Mouse (Mus musculus) CH12.LX (cell line): ENCODE data around the gene Plppr5. TPM values are rescaled to one million over a fixed set of nuclear protein-coding genes. Genes with fewer than 3 reads are reported as not detected.

Experiments used
- DNase-seq: peaks from one replicate; pipeline ENCODE4 v3.0.0-alpha.2; 2013; ENCODE audit errors: extremely low read depth
- H3K27ac ChIP-seq: 2 replicates; pipeline ENCODE4 v1.5.1; 2012; ENCODE audit warnings: low read depth, mild to moderate bottlenecking, control low read depth, moderate library complexity; ENCODE audit not compliant: insufficient read depth
- H3K27me3 ChIP-seq: replicated peaks from 2 replicates; pipeline ENCODE3; 2012; ENCODE audit warnings: inconsistent platforms
- H3K36me3 ChIP-seq, 2 experiments: replicated peaks in 1 of 2; 2 replicates each; pipeline versions ENCODE3 to v1.6.1; 2012; ENCODE audit warnings: inconsistent platforms in 1 of 2, low read length in 1 of 2, mild to moderate bottlenecking in 1 of 2, mixed read lengths in 1 of 2, moderate library complexity in 1 of 2; ENCODE audit not compliant: control insufficient read depth in 1 of 2, insufficient read depth in 1 of 2
- H3K4me1 ChIP-seq, 2 experiments: 2 replicates each; pipeline ENCODE4 v1.6.1; 2012; ENCODE audit warnings: inconsistent platforms in 1 of 2, moderate library complexity in 1 of 2; ENCODE audit not compliant: insufficient read depth in 2 of 2, control insufficient read depth in 1 of 2
- H3K4me2 ChIP-seq: 2 replicates; pipeline ENCODE4 v1.6.1; 2012; ENCODE audit warnings: low read depth, mild to moderate bottlenecking, control low read depth; ENCODE audit not compliant: poor library complexity, insufficient read depth, severe bottlenecking
- H3K4me3 ChIP-seq, 3 experiments: fragments of 150-350 bp in 1 of 3; sonication (generic) in 1 of 3; replicated peaks in 1 of 3; 2 replicates each; pipeline versions ENCODE3 to v1.5.1; 2011 to 2012; ENCODE audit warnings: low read depth in 2 of 3, low read length in 2 of 3, mild to moderate bottlenecking in 2 of 3, moderate library complexity in 2 of 3, control low read depth in 1 of 3, improper control_type of control experiment in 1 of 3, inconsistent platforms in 1 of 3, mixed read lengths in 1 of 3; ENCODE audit not compliant: poor library complexity in 1 of 3
- H3K79me2 ChIP-seq: replicated peaks from 2 replicates; pipeline ENCODE4 v1.6.1; 2012; ENCODE audit warnings: mild to moderate bottlenecking, moderate library complexity; ENCODE audit not compliant: control insufficient read depth, poor library complexity, insufficient read depth, severe bottlenecking; ENCODE audit errors: extremely low read depth
- H3K9ac ChIP-seq: 2 replicates; pipeline ENCODE4 v1.6.1; 2012; ENCODE audit warnings: low read depth, mild to moderate bottlenecking, control low read depth, moderate library complexity; ENCODE audit not compliant: insufficient read depth
- H3K9me3 ChIP-seq: replicated peaks from 2 replicates; pipeline ENCODE3; 2012; ENCODE audit warnings: low read length, inconsistent platforms, mixed read lengths
- BHLHE40 ChIP-seq: IDR thresholded peaks from 2 replicates; pipeline ENCODE4 v1.6.1; 2011; ENCODE audit warnings: mild to moderate bottlenecking, low read depth, low read length, improper control_type of control experiment
- CHD1 ChIP-seq: IDR thresholded peaks from 2 replicates; pipeline ENCODE4 v1.6.1; 2012; ENCODE audit warnings: low read depth, low read length, improper control_type of control experiment, inconsistent platforms
- CTCF ChIP-seq, 2 experiments: IDR thresholded peaks in 1 of 2; conservative IDR thresholded peaks in 1 of 2; 2 replicates each; pipeline ENCODE4 v1.5.1; 2011 to 2012; ENCODE audit warnings: low read depth in 2 of 2, low read length in 2 of 2, improper control_type of control experiment in 1 of 2, inconsistent platforms in 1 of 2, mild to moderate bottlenecking in 1 of 2, moderate library complexity in 1 of 2
- ELF1 ChIP-seq: IDR thresholded peaks from 2 replicates; pipeline ENCODE4 v1.6.1; 2014; ENCODE audit warnings: low read depth, mild to moderate bottlenecking, inconsistent platforms, low read length, improper control_type of control experiment
- ETS1 ChIP-seq: conservative IDR thresholded peaks from 2 replicates; pipeline ENCODE4 v1.6.1; 2012; ENCODE audit warnings: low read depth, mild to moderate bottlenecking, inconsistent platforms, low read length, improper control_type of control experiment, moderate library complexity
- GABPA ChIP-seq: IDR thresholded peaks from 2 replicates; pipeline ENCODE4 v1.6.1; 2012; ENCODE audit warnings: low read depth, low read length, improper control_type of control experiment, inconsistent platforms; ENCODE audit not compliant: insufficient replicate concordance
- HCFC1 ChIP-seq: IDR thresholded peaks from 2 replicates; pipeline ENCODE4 v1.6.1; 2012; ENCODE audit warnings: low read depth, mild to moderate bottlenecking, inconsistent platforms, low read length, improper control_type of control experiment
- IRF4 ChIP-seq: IDR thresholded peaks from 2 replicates; pipeline ENCODE4 v1.6.1; 2014; ENCODE audit warnings: low read depth, mild to moderate bottlenecking, inconsistent platforms, low read length, improper control_type of control experiment
- JUND ChIP-seq: conservative IDR thresholded peaks from 2 replicates; pipeline ENCODE4 v1.6.1; 2011; ENCODE audit warnings: low read depth, low read length, improper control_type of control experiment
- MAFK ChIP-seq: IDR thresholded peaks from 2 replicates; pipeline ENCODE4 v1.6.1; 2011; ENCODE audit warnings: low read length, improper control_type of control experiment; ENCODE audit not compliant: insufficient replicate concordance
- MAZ ChIP-seq: IDR thresholded peaks from 2 replicates; pipeline ENCODE4 v1.6.1; 2012; ENCODE audit warnings: low read depth, mild to moderate bottlenecking, inconsistent platforms, low read length, improper control_type of control experiment, moderate library complexity
- MEF2A ChIP-seq: IDR thresholded peaks from 2 replicates; pipeline ENCODE4 v1.6.1; 2014; ENCODE audit warnings: low read depth, mild to moderate bottlenecking, inconsistent platforms, low read length, improper control_type of control experiment, borderline replicate concordance
- MXI1 ChIP-seq: IDR thresholded peaks from 2 replicates; pipeline ENCODE4 v1.6.1; 2011; ENCODE audit warnings: mild to moderate bottlenecking, low read depth, low read length, improper control_type of control experiment
- NELFE ChIP-seq: IDR thresholded peaks from 2 replicates; pipeline ENCODE4 v1.6.1; 2011; ENCODE audit warnings: low read depth, low read length, improper control_type of control experiment
- NRF1 ChIP-seq: IDR thresholded peaks from 2 replicates; pipeline ENCODE4 v1.6.1; 2014; ENCODE audit warnings: low read depth, mild to moderate bottlenecking, inconsistent platforms, low read length, improper control_type of control experiment, moderate library complexity
- PAX5 ChIP-seq: IDR thresholded peaks from 2 replicates; pipeline ENCODE4 v1.6.1; 2012; ENCODE audit warnings: low read length, inconsistent platforms, mixed read lengths
- POLR2A ChIP-seq: IDR thresholded peaks from 2 replicates; pipeline ENCODE4 v1.6.1; 2011; ENCODE audit warnings: low read depth, mild to moderate bottlenecking, improper control_type of control experiment, low read length
- POLR2AphosphoS2 ChIP-seq: IDR thresholded peaks from 2 replicates; pipeline ENCODE4 v1.6.1; 2011; ENCODE audit warnings: low read depth, low read length, improper control_type of control experiment
- RAD21 ChIP-seq: IDR thresholded peaks from 2 replicates; pipeline ENCODE4 v1.6.1; 2011; ENCODE audit warnings: low read depth, mild to moderate bottlenecking, low read length, improper control_type of control experiment, moderate library complexity
- RCOR1 ChIP-seq: conservative IDR thresholded peaks from 2 replicates; pipeline ENCODE4 v1.6.1; 2012; ENCODE audit warnings: low read depth, mild to moderate bottlenecking, inconsistent platforms, low read length, improper control_type of control experiment
- TBP ChIP-seq: conservative IDR thresholded peaks from 2 replicates; pipeline ENCODE4 v1.6.1; 2011; ENCODE audit warnings: low read depth, low read length, improper control_type of control experiment
- TCF12 ChIP-seq: IDR thresholded peaks from 2 replicates; pipeline ENCODE4 v1.6.1; 2014; ENCODE audit warnings: low read depth, mild to moderate bottlenecking, inconsistent platforms, low read length, improper control_type of control experiment
- USF1 ChIP-seq: IDR thresholded peaks from 2 replicates; pipeline ENCODE4 v1.6.1; 2014; ENCODE audit warnings: low read depth, mild to moderate bottlenecking, inconsistent platforms, low read length, improper control_type of control experiment
- USF2 ChIP-seq: conservative IDR thresholded peaks from 2 replicates; pipeline ENCODE4 v1.6.1; 2011; ENCODE audit warnings: low read depth, low read length, improper control_type of control experiment
- ZKSCAN1 ChIP-seq: IDR thresholded peaks from 2 replicates; pipeline ENCODE4 v1.6.1; 2012; ENCODE audit warnings: low read depth, inconsistent platforms, low read length, improper control_type of control experiment, borderline replicate concordance
- ZNF384 ChIP-seq: IDR thresholded peaks from 2 replicates; pipeline ENCODE4 v1.6.1; 2012; ENCODE audit warnings: low read depth, low read length, improper control_type of control experiment, inconsistent platforms
- dilution Hi-C: fragments of 300-500 bp; cut with MboI; formaldehyde crosslinking; loops from 2 replicates; pipeline ENCODE4 v1.14.3; 2020; ENCODE audit warnings: low sequenced_read_pairs; ENCODE audit not compliant: extremely low pct_unique_long_range_greater_than_20kb, extremely low pct_ligation_motif_present
- in situ Hi-C: fragments of 300-500 bp; cut with MboI; formaldehyde crosslinking; loops from 3 replicates; pipeline ENCODE4 v1.14.3; 2019; ENCODE audit warnings: low sequenced_read_pairs, low pct_ligation_motif_present, low pct_unique_long_range_greater_than_20kb, mixed read lengths
- polyA plus RNA-seq: library from polyadenylated mRNA; unstranded; fragments of >175 nt; gene quantifications from 2 replicates; pipeline ENCODE4 v1.2.1, GENCODE M21; 2012; ENCODE audit warnings: low read depth; ENCODE audit not compliant: insufficient read length
- total RNA-seq, 2 experiments: library from RNA; depleted of rRNA; stranded (reverse); fragments of 300-350 nt in 1 of 2; fragments of >200 nt in 1 of 2; gene quantifications; 2 replicates each; pipeline ENCODE4 v1.2.3; 2012 to 2014

Plppr5 gene
- total and polyA plus RNA-seq, 3 experiments = not detected

- no peaks in the 10 kb centered on the region for H3K79me2 ChIP-seq
- H3K4me3 ChIP-seq = no peak overlapping the region
- no peaks in the 10 kb centered on the region for H3K27me3 ChIP-seq
- no peak overlapping the region for H3K4me2 ChIP-seq
- H3K36me3 ChIP-seq = no peaks in the 10 kb centered on the region
- dilution Hi-C loops = no loop called here
- no peaks in the 10 kb centered on the region for H3K4me1 ChIP-seq
- no peaks in the 10 kb centered on the region for H3K9me3 ChIP-seq
- no peak overlapping the region for H3K9ac ChIP-seq
- no peak overlapping the region for H3K27ac ChIP-seq
- TF ChIP-seq NRF1 (no peak), RCOR1 (no peak), TBP (no peak), BHLHE40 (no peak), CHD1 (no peak), USF2 (no peak), MAZ (no peak), MXI1 (no peak), MAFK (no peak), ELF1 (no peak), POLR2A (no peak)
- TF ChIP-seq, all 38 proteins: peak for 0
- no peak for DNase-seq
- in situ Hi-C loops = no loop called here
Observed at GRCm38 (mm10) chr3:117684640-117685039, 110.0 kb downstream of the Plppr5 start.

DNA sequence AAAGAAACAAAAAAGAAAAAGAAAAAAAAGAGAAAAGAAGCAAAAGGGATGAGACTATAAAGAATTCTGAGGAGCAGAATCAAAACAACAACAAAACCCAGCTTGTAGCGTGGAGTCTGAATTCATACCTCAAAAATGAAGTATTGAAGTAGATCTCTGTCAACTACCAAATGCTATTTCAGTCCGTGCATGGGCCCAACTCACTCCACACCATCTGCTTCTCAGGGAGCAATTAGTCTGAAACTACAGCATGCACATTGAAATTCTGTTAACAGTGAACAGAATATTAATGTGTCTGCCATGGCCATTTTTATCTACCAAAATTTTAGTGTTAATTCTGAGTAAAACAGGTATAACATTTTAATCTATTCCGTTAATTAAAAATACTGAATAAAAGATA lies 111.4 kb downstream of the Plppr5 start:
- DNase-seq = no peak
- H3K9ac ChIP-seq = no peak overlapping the region
- H3K36me3 ChIP-seq = no peaks in the 10 kb centered on the region
- H3K4me2 ChIP-seq = no peak overlapping the region
- H3K4me1 ChIP-seq = no peaks in the 10 kb centered on the region
- no peaks in the 10 kb centered on the region for H3K79me2 ChIP-seq
- no peaks in the 10 kb centered on the region for H3K9me3 ChIP-seq
- H3K4me3 ChIP-seq = no peak overlapping the region
- TF ChIP-seq TCF12 (no peak), MEF2A (no peak), CTCF (conservative IDR thresholded peaks at IDR 0.05 in 1 of 2, IDR thresholded peaks at IDR 0.05 in 1 of 2; ENCODE audit: low read depth in 2 of 2, low read length in 2 of 2) (no peak), ZKSCAN1 (no peak), CHD1 (no peak), TBP (no peak), USF1 (no peak), ELF1 (no peak), PAX5 (no peak), GABPA (no peak), JUND (no peak), NELFE (no peak), IRF4 (no peak), POLR2AphosphoS2 (no peak), ZNF384 (no peak), HCFC1 (no peak), ETS1 (no peak), RAD21 (no peak), MAFK (no peak)
- no peaks in the 10 kb centered on the region for H3K27me3 ChIP-seq
- no peak overlapping the region for H3K27ac ChIP-seq
- dilution Hi-C loops = no loop called here
- in situ Hi-C loops = no loop called here
